Mouse (Mus musculus): ENCODE measurements at regions not wholly inside any gene's neighbourhood (a gene's known extent, or its start where the extent isn't known, plus 50 kb on each side); places are given as distances from the start of the nearest gene placed in this dataset.

DNA sequence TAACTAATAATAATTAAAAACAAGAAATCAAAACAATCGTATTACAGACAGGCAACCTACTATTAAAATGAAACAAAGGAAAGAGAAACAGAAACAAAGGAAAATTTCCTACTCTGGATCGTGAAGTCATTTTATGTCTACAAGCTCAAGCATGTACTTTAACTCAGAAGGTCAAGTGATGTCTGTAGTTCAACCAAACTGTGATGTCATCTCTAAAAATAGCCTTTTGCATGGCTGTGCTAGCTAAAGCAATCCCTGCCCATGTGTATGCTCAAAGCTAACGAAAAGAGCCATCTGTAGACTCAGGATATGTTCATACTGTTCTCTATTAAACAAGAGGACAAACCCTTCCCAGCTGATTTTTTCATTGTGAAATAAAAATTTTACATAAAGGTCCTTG, 500.7 kb downstream of the Nr2f2 start:
- DNase-seq (ENCODE audit: extremely low spot score, low read depth, low spot score), result no peak

GRCm38 (mm10) chr7:69844631-69845324, 521.8 kb downstream of the Nr2f2 start:
- DNase-seq (ENCODE audit: extremely low spot score, low read depth, low spot score), result no peak

- DNase-seq (ENCODE audit: extremely low spot score, low read depth, low spot score), result no peak
These were observed 529.2 kb downstream of the Nr2f2 start for GRCm38 (mm10) chr7:69837379-69837778.

DNA sequence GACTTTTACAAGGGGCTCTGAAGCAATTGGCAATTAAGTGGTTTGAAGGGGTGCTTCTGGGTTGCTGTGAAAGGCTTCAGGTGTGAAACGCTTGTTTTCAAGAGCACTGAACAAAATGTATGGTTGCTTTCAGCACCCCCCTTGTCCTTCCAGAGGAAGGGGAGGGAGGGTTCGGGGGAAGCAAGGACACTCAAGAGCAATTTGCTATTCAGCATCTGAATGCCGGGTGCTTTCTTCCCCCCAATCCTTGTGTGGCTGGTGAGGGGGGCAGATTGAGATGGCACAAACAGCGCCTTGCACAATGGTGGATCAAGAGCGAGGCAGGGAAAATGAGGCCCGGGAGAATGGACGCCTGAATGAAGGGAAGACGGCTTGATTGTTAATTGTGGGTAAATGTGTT, 539.3 kb downstream of the Nr2f2 start:
- DNase-seq (ENCODE audit: extremely low spot score, low read depth, low spot score), result no peak

DNA sequence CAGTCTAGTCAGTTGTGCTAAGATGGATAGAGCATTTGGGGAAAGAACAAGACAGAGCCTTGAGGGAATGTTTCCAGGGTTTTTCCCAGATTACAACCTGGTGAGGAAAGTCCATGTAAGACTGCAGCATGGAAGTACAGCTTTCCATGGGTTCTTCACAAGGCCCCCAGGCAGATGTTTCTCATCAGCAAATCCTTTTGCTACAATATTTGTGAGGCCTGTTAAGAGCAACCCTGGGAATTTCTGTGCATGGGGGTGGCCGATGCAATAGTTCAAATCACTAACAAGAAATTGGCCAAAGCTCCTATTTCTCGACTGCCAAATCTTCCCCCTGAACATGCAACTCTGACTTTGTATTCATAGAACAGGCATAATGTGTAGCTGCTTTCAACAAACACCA, 546.0 kb downstream of the Nr2f2 start:
- DNase-seq (ENCODE audit: extremely low spot score, low read depth, low spot score), result no peak

GRCm38 (mm10) chr7:69812301-69812700, 554.2 kb downstream of the Nr2f2 start:
- DNase-seq (ENCODE audit: extremely low spot score, low read depth, low spot score), result no peak

DNA sequence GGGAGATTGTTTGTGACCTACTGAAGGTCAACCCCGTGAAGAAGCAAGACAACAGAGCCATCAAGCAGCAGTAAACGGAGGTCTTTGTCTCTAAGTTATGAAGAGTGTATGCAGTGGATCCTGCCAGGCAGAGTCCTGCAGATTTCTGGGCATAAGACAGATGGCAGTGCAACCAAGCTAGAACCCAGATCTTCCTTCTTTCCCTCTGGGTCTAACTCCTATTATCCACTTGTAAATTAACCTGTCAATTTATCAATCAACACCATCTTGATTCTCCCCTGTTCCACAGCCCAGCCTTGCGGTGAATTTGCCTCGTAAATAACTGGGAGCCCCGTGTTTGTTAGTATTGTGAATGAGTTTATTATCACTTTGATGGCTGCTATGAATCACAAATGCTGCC, 555.7 kb downstream of the Nr2f2 start:
- no peak for DNase-seq (ENCODE audit: extremely low spot score, low read depth, low spot score)

DNA sequence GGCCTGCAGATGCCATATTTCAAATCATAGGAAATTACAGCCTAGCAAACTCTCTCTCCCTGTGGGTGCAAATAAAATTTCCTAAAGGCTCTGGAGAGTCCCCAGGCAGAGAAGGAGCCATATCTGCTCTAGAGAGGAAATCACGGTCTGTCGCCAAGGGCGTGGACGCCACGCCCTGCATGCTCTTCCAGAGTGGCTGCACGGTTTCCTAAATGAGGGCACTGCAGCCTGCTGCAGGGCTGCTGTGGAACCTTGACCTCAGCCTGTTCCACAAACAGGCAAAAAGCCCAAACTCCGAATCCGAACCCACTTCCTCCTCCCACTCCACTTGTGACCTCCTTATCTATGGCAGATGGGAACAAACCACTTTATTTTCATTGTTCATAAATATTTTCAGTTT, 559.3 kb downstream of the Nr2f2 start:
- DNase-seq (ENCODE audit: extremely low spot score, low read depth, low spot score), result no peak

GRCm38 (mm10) chr7:69770980-69771348, 595.6 kb downstream of the Nr2f2 start:
- DNase-seq (ENCODE audit: extremely low spot score, low read depth, low spot score), result no peak

- DNase-seq (ENCODE audit: extremely low spot score, low read depth, low spot score), result no peak
These were observed 596.1 kb downstream of the Nr2f2 start for GRCm38 (mm10) chr7:69770313-69770979.

DNA sequence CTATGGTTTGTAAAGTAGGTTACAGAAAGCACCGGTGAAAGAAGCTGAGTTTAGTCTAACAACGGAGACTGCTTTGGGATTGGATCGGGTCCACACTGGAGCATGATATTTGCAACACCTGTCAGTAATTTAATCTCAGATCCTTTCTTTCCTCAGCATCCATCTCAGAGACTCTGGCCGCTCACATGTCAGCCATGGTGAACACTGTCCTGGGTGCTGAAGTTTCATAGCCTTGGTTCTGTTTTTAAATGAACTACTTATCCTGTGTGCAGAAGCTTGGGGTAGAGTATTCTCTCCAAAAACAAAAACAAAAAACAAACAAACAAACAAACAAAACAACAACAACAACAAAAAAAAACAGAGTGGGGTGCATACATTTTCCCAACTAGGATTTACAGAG, 600.1 kb downstream of the Nr2f2 start:
- no peak for DNase-seq (ENCODE audit: extremely low spot score, low read depth, low spot score)

DNA sequence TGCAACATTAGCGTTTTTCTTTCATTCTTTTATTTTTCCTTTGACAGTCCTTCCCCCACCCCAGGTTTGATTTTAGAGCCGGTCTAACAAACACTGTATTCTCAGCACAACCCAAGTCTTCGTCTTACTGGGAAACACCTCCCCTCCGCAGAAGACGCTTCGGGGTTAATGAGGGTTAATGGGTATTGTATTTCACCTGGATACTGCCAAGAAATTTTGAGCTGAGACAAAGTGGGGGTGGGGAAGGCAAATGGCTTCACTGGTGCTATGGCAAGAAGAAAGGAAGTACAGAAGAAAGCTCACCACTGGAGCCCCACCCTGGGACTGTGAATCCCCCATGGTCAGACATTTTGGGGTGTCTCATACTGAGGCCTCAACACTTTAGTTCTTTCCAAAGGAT, 626.0 kb downstream of the Nr2f2 start:
- DNase-seq (ENCODE audit: extremely low spot score, low read depth, low spot score), result no peak

GRCm38 (mm10) chr7:69738998-69739397, 627.5 kb downstream of the Nr2f2 start:
- DNase-seq (ENCODE audit: extremely low spot score, low read depth, low spot score), result no peak

DNA sequence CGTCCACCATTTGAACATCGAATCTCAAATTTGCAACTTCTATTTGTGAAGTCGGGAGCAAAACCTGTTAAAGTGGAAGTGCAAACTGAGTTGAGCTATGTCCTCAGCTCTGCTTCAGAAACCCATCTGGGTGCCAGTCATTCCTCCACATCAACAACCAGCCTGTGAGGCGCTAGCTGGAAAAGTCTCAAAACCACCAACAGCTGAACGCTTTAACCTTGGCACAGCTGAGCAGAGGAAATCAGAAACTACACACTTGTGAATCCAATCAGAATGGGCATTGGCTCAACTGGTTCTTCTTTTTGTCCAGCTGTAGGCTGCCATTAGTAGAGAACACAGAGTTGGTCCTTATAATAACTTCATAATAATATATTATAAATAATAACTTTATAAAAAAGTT, 651.5 kb downstream of the Nr2f2 start:
- no peak for DNase-seq (ENCODE audit: extremely low spot score, low read depth, low spot score)

DNA sequence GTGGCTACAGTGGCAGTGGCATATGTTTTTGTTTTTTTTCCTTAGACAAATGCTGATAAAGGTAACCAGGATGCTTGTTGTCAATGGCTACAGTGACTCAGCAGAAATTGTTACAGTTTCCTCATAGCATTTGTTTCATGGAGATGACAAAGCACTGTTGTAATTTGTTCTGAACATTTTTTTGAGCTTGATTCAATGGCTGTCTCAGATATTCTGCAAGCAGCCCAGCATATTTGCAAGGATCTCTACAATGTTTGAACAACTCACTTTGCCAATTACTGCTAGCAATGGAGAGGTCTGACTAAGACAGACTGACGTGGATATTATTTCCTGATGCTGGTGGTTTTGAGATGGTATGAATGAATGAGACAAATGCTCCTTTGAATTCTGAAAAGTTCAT, 696.3 kb downstream of the Nr2f2 start:
- no peak for DNase-seq (ENCODE audit: extremely low spot score, low read depth, low spot score)

DNA sequence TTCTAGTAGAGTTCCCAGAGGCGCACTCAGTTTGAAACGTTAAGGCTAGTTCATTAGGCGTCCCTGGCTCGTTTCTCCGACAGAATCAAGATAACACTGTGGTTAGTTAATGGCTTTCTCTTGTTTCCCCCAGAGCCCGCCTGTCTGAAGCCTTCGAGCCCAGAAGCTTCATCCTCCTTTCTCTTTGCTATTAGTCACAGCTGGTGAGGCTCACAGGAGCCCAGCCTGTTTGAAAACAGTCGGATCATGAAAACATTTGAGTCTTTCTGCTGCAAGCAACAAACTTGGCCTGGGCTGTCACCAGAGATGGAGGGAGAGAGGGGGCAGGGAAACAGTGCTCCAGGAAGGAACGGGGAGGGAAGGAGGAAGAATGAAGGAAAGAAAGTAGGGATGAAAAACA, 711.0 kb downstream of the Nr2f2 start:
- no peak for DNase-seq (ENCODE audit: extremely low spot score, low read depth, low spot score)

DNA sequence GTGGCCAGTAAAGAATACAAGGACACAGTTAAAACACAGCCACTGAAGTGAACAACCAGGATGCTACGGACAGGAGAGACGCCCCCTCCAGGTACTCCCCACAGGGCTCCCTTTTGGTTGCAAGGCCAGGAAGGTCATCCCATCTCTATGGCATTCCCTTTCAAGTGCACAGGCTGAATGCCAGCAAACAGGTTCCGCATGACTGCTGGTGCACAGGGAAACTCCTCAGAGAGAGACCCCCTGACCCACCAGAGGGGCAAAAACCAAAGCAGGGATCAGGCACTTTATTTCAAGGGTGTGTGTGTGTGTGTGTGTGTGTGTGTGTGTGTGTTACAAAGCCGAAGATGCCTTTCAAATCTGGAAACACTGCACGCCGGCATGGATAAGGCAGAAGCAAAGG, 721.1 kb downstream of the Nr2f2 start:
- DNase-seq (ENCODE audit: extremely low spot score, low read depth, low spot score), result no peak

DNA sequence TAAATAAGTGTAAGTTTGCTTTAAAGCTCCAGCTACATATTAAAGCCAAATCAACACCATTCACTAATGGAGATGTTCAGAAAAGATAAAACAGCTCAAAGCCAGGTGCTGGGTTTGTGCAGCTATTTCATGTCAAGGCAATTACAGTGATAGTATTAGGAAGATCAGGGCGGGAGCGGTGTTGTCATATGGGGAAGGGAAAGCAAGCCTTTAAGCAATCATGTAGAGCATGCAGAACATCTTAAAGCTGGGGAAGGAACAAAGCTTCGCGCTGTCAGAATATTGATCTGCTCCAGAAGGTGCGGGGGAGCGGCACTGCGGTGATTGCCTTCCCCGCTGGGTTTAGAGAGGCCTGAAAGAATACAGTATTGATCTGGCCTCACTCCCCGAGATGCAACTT, 724.9 kb downstream of the Nr2f2 start:
- no peak for DNase-seq (ENCODE audit: extremely low spot score, low read depth, low spot score)

DNA sequence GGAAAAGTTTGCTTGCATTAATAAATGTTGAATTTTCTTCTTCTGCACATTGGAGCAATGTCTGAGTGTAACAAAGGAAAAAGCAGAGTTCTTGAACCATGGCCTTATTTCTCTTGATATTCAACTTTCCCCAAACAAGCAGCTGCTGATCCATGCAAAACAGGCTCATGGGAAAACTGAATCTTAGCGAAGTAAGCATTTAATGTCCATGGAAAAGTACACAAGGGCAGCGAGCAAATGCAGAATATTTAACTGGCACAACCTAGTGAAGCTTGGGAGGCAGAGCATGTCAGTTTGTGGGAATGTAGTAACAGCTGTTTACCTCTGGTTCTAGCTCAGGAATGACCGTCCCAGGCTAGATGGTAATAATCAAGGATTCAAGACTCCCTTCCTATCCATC, 766.7 kb downstream of the Nr2f2 start:
- no peak for DNase-seq (ENCODE audit: extremely low spot score, low read depth, low spot score)

- no peak for DNase-seq (ENCODE audit: extremely low spot score, low read depth, low spot score)
These were observed 780.8 kb downstream of the Nr2f2 start for GRCm38 (mm10) chr7:69585716-69586115.

DNA sequence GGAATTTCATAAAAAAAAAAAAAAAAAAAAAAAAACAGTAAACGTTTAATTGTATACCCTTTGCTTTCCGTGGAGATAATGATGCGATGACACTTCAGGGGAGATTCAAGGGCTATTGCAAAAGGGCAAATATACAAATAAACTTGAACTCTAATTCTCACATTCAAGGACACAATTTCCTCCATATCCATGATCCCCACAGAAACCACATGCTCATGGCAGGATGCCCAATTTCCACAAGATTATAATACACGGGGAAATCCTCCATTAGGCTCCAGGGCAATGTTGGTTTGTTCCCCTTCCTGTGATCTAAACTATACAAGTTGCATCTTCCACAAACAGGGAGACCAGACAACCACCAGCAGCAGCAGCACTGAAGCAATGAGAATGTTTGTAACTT, 781.4 kb downstream of the Nr2f2 start:
- no peak for DNase-seq (ENCODE audit: extremely low spot score, low read depth, low spot score)

DNA sequence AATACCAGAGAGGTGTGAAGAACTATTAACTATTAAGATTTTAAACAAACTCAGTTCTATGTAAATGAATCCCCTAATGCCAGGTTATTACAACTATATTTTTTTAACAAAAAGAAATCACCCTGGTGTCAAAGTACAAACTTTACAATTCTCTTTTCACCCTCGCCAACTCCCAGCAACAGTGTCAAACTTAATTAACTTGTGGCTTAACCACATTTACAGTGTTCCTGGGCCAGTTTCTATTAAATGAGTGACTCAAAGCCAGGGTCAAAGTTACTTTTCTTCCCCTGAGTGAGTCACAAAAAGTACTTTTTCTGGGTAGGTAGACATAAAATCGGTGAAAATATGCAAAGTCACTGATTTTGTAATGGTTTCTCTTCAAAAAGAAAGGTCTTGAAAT, 782.0 kb downstream of the Nr2f2 start:
- DNase-seq (ENCODE audit: extremely low spot score, low read depth, low spot score), result no peak

DNA sequence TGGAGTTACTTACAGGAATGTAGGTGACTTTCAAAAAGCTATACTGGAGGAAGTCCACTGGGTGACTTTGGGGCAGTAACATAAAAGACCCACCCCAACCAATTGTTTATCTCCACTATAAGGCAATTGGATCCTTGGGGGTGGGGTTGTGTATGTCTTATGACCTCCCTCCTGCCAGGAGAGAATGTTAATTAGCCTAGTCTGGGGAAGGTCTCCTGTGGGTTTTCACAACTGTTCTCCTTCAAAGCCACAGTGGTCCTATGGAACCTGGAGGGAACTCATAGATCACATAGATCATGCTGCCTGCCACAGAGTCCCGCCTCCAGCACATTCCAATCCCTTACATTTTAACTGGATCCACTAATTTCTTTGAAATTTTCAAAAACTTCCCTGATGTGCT, 782.6 kb downstream of the Nr2f2 start:
- DNase-seq (ENCODE audit: extremely low spot score, low read depth, low spot score), result no peak
